Mouse (Mus musculus): ENCODE measurements around the gene Rnase11. TPM values are rescaled to one million over a fixed set of nuclear protein-coding genes. Genes with fewer than 3 reads are reported as not detected.

Gene Rnase11
- total RNA-seq, 2 experiments from 2014 or later, result not detected

DNA sequence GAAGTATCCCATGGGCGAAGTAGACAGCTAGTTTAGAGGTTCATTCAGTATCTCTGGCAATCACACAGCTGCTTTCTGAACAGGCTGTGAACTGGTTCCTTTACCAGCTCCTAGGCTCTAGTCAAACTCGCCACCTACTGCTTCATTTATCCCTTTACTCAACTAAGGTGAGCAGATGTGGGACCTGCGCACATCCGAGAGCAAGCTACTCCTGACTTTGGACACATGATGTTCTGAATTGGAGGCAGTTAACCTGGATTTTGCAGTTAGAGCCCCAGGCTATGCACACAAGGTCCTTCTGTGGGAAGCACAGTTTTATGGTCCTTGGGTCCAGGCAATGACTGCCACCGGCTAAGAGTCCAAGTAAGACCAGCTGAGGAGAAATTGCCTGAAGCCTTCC, 10.8 kb upstream of the Rnase11 start:
- DNase-seq, result no peak
- Histone ChIP-seq H3K27ac (no peak overlapping the region), H3K4me3 (no peak overlapping the region)
- TF ChIP-seq CTCF (IDR thresholded peaks at IDR 0.05), result no peak
- intact Hi-C loops (cut with DNase I), result loop anchor here (10.0 kb wide), 1 partner anchor 166 kb away; the partner anchor contains the start of gene Klhl33

DNA sequence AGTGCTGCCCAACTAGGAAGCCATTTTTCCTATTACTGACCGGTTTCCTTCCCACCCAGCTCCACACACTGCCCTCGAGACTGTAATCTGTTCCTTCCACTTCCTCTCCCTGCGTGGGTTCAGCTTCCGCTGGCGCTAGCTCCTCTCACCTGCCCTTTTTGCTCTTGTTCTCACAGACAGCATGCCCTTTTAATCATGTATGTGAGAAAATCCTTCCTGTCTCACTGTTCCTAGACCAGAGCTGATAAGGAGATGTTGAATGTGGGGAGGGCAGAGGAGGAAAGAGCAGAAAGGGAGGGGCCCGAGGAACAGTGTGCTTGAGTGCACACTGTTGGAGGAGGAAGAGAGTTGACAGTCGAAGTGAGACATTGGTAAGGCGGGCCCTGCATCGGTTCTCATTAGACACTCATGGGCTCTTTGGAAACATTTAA, 7.5 kb upstream of the Rnase11 start, which contains the start of gene Rnase12:
TSS of gene Rnase12 (minus strand) at position 261 of the 431 bp plus-strand sequence.
- TF ChIP-seq CTCF (IDR thresholded peaks at IDR 0.05), result no peak
- no peak for DNase-seq
- intact Hi-C loops (cut with DNase I), result no loop called here
- Histone ChIP-seq H3K4me3 (no peak within 1 kb of the TSS), H3K27ac (no peak within 1 kb of the TSS)

DNA sequence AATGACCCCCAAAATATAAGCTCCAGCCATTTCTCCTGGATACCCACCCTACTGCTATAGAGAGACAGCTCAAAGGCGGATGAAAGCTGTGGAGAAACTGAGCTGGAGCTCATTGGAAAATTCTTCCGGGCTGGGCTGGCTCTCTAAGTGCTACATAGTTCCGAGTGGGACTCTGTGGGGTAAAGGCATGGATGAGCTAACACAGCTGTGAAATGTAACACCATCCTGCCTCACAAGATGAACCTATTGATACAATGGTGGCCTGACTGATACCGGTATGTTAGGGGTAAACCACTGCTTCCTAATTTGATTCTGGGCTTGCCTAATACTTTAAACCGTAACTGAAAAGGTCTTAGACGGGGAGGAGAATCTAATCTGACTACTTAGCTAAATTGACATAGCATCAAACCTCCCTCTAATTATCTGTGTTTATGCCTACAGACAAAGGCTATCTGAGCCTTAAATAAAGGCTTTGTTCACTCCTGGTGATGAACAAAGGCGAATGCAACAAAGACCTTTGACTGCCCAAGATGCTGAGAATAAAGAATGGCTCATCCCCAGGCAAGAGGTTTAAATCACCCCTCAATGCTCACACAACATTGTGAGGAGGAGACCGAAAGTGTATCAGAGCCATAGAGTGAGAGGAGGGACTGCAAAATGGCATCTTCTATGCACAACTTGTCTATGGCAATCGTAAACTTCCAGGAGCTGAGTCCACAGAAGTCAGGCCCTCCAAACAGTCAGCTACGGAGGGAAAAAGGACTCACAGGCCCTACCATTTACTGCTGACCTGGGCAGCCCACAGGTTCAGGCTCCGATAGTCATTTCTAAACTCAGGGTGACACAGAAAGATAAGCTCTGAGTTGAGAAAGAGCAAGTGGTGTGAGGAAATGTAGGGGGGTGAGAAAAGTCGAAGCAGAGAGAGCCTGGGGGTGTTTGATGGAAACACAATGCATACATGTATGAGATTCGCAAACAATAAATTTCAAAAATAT, 4.6 kb upstream of the Rnase11 start:
- DNase-seq, result no peak
- TF ChIP-seq CTCF (IDR thresholded peaks at IDR 0.05), result no peak
- Histone ChIP-seq H3K27ac (no peak overlapping the region), H3K4me3 (no peak overlapping the region)
- intact Hi-C loops (cut with DNase I), result no loop called here

DNA sequence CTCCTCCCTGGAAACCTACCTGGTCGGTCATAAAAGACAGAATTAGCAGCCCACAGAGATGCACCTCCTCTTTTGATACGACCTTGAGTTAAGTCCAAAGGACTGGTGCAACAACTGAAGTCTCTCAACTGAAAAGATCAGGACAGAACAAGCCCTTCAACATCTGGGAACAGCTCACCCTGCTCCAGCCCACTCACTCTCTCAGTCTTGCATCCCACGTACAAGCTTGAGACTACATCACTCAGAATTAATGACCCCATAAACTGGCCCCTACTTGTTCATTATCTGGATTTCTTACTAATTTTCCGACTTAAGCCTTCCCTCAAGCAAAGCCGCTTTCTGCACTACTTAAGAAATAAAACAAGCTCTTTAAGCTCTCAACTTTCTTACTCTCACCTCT, 3.2 kb upstream of the Rnase11 start:
- no peak for DNase-seq
- H3K27ac ChIP-seq, result no peak overlapping the region
- TF ChIP-seq CTCF (IDR thresholded peaks at IDR 0.05), result no peak
- intact Hi-C loops (cut with DNase I), result no loop called here
- no peak overlapping the region for H3K4me3 ChIP-seq

DNA sequence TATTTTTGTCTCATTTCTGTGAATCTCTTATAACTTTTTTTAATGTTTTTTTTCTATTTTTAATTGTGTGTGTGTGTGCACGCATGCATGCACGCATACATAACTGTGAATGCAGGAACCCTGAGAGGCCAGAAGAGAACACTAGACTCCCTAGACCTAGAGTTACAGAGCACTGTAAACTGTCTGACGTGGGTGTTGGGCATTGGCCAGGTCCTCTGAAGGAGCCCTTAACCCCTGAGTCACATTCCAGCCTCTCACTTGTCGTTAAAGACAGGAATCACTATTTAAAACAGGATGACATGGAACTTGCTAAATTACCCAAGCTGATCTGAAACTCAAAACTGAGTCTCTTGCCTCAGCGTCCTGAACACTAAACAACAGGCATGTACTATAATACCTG, 2.0 kb upstream of the Rnase11 start:
- Histone ChIP-seq H3K4me3 (no peak overlapping the region), H3K27ac (no peak overlapping the region)
- intact Hi-C loops (cut with DNase I), result no loop called here
- no peak for TF ChIP-seq CTCF (IDR thresholded peaks at IDR 0.05)
- DNase-seq, result no peak

DNA sequence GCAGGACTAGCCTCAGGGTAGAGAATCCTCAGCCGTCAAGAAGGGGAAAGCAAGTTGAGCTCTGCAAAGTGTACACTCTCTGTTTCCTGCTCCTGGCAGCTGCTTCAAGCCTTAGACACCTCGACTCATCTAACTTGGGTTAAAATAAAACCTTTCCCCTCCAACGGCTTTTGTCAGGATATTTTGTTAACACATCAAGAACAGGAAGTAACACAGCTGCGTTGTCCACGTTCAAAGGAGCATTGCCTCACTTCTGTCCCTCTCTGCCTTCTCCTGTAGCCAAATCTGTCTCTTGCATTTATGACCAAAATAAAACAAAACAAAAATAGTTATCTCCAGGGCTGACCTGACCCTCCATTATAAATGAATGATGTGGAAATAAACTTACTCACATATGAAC, 2.1 kb downstream of the Rnase11 start:
- no peak overlapping the region for H3K4me3 ChIP-seq
- intact Hi-C loops (cut with DNase I), result no loop called here
- no peak for DNase-seq
- no peak for TF ChIP-seq CTCF (IDR thresholded peaks at IDR 0.05)
- no peak overlapping the region for H3K27ac ChIP-seq

DNA sequence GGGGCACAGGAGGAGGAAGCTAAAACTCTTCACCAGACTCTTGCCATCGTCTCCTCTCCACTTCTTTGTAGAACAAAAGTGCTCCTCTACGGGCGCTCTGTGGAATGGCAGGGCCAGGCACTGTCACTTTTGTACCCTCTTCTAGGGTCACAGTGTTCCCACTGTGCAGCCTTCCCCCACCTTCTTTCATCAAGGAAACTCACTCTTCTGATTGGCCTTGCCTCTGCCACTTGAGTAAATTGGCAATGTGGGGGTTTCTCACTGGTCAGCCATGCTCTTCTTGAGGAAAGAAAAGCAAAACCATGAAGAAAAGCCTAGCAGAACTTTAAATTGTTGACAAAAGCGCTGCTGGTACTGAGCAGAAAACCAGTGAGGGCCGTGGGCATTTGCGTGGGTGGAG, 8.2 kb downstream of the Rnase11 start, which contains the start of gene Rnase9:
TSS of gene Rnase9 (minus strand) at position 101 of the 400 bp plus-strand sequence.
- no peak for DNase-seq
- TF ChIP-seq CTCF (IDR thresholded peaks at IDR 0.05), result no peak
- intact Hi-C loops (cut with DNase I), result no loop called here
- Histone ChIP-seq H3K27ac (no peak within 1 kb of the TSS), H3K4me3 (no peak within 1 kb of the TSS)

DNA sequence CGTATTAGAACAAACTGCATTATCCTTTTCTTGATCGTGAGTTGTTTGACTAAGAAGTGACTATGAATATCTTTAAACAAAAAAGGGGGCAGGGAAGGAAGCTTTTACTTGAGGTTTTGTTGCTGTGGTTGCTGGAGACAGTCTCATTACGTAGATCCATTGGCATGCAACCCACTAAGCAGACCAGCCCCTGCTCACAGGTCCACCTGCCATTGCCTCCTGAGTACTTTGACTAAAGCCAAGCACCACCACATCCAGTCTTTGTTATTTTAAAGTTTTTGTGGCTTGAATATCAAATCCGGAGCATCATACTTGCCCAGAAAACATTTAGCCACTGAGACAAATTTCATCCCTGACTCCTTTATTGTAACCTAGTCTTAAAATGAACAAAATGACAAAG, 13.7 kb downstream of the Rnase11 start:
- intact Hi-C loops (cut with DNase I), result no loop called here
- H3K27ac ChIP-seq, result no peak overlapping the region
- no peak for TF ChIP-seq CTCF (IDR thresholded peaks at IDR 0.05)
- no peak for DNase-seq
- H3K4me3 ChIP-seq, result no peak overlapping the region

DNA sequence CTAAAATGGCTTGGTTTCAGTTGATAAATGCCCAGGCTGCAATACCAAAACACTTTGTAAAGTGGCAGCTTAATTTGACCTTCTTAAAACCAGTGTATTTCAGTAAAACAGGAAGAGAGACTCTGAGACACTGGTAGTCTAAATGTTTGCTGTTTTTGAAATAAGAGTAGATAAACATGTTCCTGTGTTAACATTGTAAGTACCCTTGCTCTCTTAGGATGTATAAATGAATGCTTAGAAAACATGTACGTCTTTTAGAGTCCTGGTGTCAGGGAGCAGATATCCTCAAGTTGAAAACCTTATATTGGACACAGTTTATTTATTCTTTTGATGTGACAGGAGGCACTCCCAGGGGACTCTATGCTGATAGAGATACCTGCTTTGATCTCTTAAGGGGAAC, 14.8 kb downstream of the Rnase11 start:
- Histone ChIP-seq H3K27ac (no peak overlapping the region), H3K4me3 (no peak overlapping the region)
- TF ChIP-seq CTCF (IDR thresholded peaks at IDR 0.05), result no peak
- DNase-seq, result no peak
- intact Hi-C loops (cut with DNase I), result no loop called here

DNA sequence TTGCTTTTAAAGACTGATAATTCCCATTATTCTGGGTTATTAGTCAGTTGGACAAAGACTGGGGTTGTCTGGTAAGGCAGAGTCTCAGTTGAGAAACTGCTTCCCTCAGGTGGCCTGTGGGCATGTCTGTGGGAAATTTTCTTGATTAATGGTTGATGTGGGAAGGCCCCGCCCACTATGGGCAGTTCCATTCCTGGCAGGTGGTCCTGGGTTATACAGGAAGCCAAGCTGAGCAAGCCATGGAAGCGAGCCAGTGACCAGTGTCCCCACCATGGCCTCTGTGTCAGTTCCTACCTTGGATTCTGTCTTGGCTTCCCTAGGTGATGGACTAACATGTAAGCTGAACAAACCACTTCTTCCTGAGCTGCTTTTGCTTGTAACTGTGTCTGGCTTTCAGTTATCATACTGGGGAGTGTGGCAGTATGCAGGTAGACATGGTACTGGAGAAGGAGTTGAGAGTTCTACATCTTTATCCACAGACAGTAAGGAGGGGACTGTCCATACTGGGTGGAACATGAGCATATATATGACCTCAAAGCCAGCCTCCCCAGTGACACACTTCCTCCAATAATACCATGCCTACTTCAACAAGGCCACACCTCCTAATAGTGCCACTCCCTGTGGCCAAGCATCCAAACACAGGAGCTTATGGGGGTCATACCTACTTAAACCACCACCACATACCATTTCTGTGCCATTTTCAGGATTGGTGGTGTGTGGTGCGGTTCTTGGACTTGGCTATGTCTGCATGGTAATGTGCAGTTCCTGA, 22.4 kb downstream of the Rnase11 start:
- TF ChIP-seq CTCF (IDR thresholded peaks at IDR 0.05), result no peak
- no peak for DNase-seq
- intact Hi-C loops (cut with DNase I), result loop anchor here (5.0 kb wide), 1 partner anchor 70 kb away; no protein-coding TSS in a partner anchor
- H3K27ac ChIP-seq, result no peak overlapping the region
- no peak overlapping the region for H3K4me3 ChIP-seq

DNA sequence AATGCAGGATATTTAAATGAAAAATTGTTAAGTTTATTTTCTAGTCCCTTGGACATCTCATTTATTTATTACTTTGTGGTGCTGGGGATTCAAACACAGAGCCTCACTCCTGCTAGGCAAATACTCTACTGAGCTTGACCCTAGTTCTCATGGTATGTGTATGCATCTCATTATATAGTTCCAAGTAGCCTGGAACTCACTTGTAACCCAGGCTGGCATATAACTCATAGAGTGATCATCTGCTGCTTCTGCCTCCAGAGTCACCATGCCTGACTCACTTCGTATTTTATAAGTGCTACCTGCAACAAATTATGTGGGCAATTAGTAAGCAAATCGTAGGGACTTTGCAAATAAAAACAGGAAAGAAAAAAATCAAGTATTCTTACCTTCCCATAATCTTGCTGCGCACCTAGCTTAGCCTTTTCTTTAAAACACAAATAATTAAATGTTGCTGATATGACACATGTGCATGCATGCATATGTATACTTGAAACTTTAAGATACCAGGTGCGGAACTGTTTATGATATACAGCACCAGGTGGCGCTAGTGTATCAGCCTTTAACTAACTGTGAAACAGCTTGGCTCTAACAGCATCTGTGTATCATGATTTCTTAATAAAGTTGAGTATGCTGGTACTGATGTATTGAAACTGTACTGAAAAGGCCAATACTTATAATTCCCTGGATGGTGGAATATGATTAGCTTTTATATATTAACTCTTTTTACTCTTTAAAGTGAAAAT, 23.4 kb downstream of the Rnase11 start:
- TF ChIP-seq CTCF (IDR thresholded peaks at IDR 0.05), result peak; percentile 90
- Histone ChIP-seq H3K27ac (no peak overlapping the region), H3K4me3 (no peak overlapping the region)
- DNase-seq, result peak; percentile 47
- intact Hi-C loops (cut with DNase I), result loop anchor here (1.0 to 5.0 kb wide), 2 partner anchors 37 to 71 kb away; no protein-coding TSS in a partner anchor

DNA sequence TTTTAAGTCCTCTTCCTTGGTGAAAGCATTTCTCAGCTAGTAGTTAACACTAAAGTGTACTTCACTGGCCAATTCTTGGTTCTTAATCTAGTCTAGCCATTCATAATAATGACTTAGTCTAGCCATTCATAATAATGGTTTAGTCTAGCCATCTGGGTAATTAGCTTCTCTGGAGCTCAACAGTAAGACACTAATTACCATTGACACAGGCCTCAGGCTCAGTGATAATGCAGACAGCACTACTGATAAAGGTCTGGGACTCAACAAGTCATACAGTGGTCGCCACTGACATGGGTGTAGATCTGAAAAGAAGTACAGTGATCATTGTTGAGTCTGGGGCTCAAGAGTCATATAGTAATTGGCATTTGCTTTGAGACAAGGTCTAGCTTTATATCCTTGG, 25.1 kb downstream of the Rnase11 start:
- intact Hi-C loops (cut with DNase I), result loop anchor here (5.0 kb wide), 1 partner anchor 72 kb away; no protein-coding TSS in a partner anchor
- no peak overlapping the region for H3K4me3 ChIP-seq
- no peak for TF ChIP-seq CTCF (IDR thresholded peaks at IDR 0.05)

More for the DNA sequence above, 25.1 kb downstream of the Rnase11 start:
- DNase-seq, result no peak
- no peak overlapping the region for H3K27ac ChIP-seq

Measured in gastrocnemius, adult 2 months (tissue).